Mouse (Mus musculus) liver, embryonic 11.5 days (tissue): ENCODE results near the gene Gle1. TPM values are rescaled to one million over a fixed set of nuclear protein-coding genes. Genes with fewer than 3 reads are reported as not detected.
"Not testable (repeated sequence)": the region's sequence is repeated elsewhere in the genome, so short reads cannot be mapped to it uniquely, and the experiment has no call there.

Source experiments
- ATAC-seq: fragments of 200-750 bp; cut with Nextera tagmentation; replicated peaks from 2 replicates; pipeline ENCODE4 v1.8.0; 2017; ENCODE audit warnings: moderate number of reproducible peaks, mild to moderate bottlenecking, moderate TSS enrichment, moderate library complexity; ENCODE audit not compliant: low FRiP score
- DNase-seq: peaks from one replicate; pipeline ENCODE4 v3.0.0-alpha.2; 2017; ENCODE audit warnings: low spot score
- H3K27ac ChIP-seq: fragments of 300-500 bp; sonication (generic); 2 replicates; pipeline ENCODE4 v1.5.1; 2014; ENCODE audit warnings: mild to moderate bottlenecking, low read depth, low read length, control low read depth
- H3K27me3 ChIP-seq: fragments of 300-500 bp; sonication (generic); replicated peaks from 2 replicates; pipeline ENCODE4 v1.6.1; 2014; ENCODE audit warnings: low read length, mixed read lengths; ENCODE audit not compliant: control insufficient read depth, insufficient read depth
- H3K36me3 ChIP-seq: fragments of 300-500 bp; sonication (generic); 2 replicates; pipeline ENCODE4 v1.6.1; 2014; ENCODE audit warnings: mild to moderate bottlenecking, low read length, moderate library complexity, mixed read lengths; ENCODE audit not compliant: control insufficient read depth, insufficient read depth
- H3K4me1 ChIP-seq: fragments of 300-500 bp; sonication (generic); replicated peaks from 2 replicates; pipeline ENCODE4 v1.6.1; 2014; ENCODE audit warnings: low read length, mixed read lengths; ENCODE audit not compliant: control insufficient read depth, insufficient read depth
- H3K4me2 ChIP-seq: fragments of 300-500 bp; sonication (generic); 2 replicates; pipeline ENCODE4 v1.6.1; 2014; ENCODE audit warnings: mild to moderate bottlenecking, control low read depth, moderate library complexity
- H3K4me3 ChIP-seq: fragments of 300-500 bp; sonication (generic); 2 replicates; pipeline ENCODE4 v1.5.1; 2014; ENCODE audit warnings: low read depth, low read length, control low read depth
- H3K9ac ChIP-seq: fragments of 300-500 bp; sonication (generic); 2 replicates; pipeline ENCODE4 v1.6.1; 2014; ENCODE audit warnings: low read depth, low read length, control low read depth
- H3K9me3 ChIP-seq: fragments of 300-500 bp; sonication (generic); 2 replicates; pipeline ENCODE4 v1.6.1; 2016; ENCODE audit warnings: low read length, inconsistent platforms, mixed read lengths; ENCODE audit not compliant: control insufficient read depth
- WGBS: fragments of 180-500 bp; shearing (Covaris S2); extraction: QIAGEN DNeasy Blood & Tissue Kit; methylation state at CpG from one replicate; pipeline ENCODE4 v1.1.7; 2014; 5-methylcytosine and 5-hydroxymethylcytosine counted together
- polyA plus RNA-seq: library from polyadenylated mRNA; unstranded; fragments of >200 nt; fragmentation: Nextera tagmentation; extraction: Ambion mirVana; gene quantifications from 2 replicates; pipeline ENCODE4 v1.2.1, GENCODE M21; 2014

The Gle1 gene
- polyA plus RNA-seq, 1 experiment from 2014 or later, result 58.0 TPM

GRCm38 (mm10) chr2:29898081-29898480 is 37.1 kb upstream of the Gle1 start:
- Histone ChIP-seq H3K4me3 (no peak overlapping the region), H3K27me3 (no peaks in the 10 kb centered on the region), H3K4me2 (no peak overlapping the region), H3K9me3 (no peaks in the 10 kb centered on the region), H3K27ac (no peak overlapping the region), H3K9ac (no peak overlapping the region), H3K36me3 (peaks cover 84% of the 10 kb centered on the region), H3K4me1 (no peaks in the 10 kb centered on the region)
- 86% methylated on average over 1 of the region's 1 CpGs for WGBS
- no peak for ATAC-seq
- DNase-seq, result no peak

- peaks cover 80% of the 10 kb centered on the region for H3K36me3 ChIP-seq
- DNase-seq, result no peak
- WGBS, result 87% methylated on average over 10 of the region's 10 CpGs
- H3K27me3 ChIP-seq, result no peaks in the 10 kb centered on the region
- no peak overlapping the region for H3K9ac ChIP-seq
- no peak for ATAC-seq
- H3K4me1 ChIP-seq, result no peaks in the 10 kb centered on the region
- no peak overlapping the region for H3K4me2 ChIP-seq
- H3K4me3 ChIP-seq, result no peak overlapping the region
- no peak overlapping the region for H3K27ac ChIP-seq
- no peaks in the 10 kb centered on the region for H3K9me3 ChIP-seq
Measured at GRCm38 (mm10) chr2:29902194-29902593, 33.0 kb upstream of the Gle1 start.

- WGBS, result 80% methylated on average over 2 of the region's 2 CpGs
- H3K9ac ChIP-seq, ATAC-seq, H3K4me2 ChIP-seq, DNase-seq, H3K4me1 ChIP-seq, H3K4me3 ChIP-seq, H3K27ac ChIP-seq, H3K27me3 ChIP-seq, H3K9me3 ChIP-seq: not testable (repeated sequence)
- peaks cover 55% of the 10 kb centered on the region for H3K36me3 ChIP-seq
Measured at GRCm38 (mm10) chr2:29908171-29908570, 27.1 kb upstream of the Gle1 start.

- Histone ChIP-seq H3K4me3 (no peak overlapping the region), H3K27me3 (no peaks in the 10 kb centered on the region), H3K27ac (no peak overlapping the region), H3K9me3 (no peaks in the 10 kb centered on the region), H3K9ac (no peak overlapping the region), H3K4me2 (no peak overlapping the region), H3K4me1 (no peaks in the 10 kb centered on the region), H3K36me3 (peaks cover 50% of the 10 kb centered on the region)
- DNase-seq, result no peak
- WGBS, result 84% methylated on average over 2 of the region's 2 CpGs
- no peak for ATAC-seq
Measured at GRCm38 (mm10) chr2:29910042-29910441, 25.2 kb upstream of the Gle1 start.

GRCm38 (mm10) chr2:29917621-29918020 is 17.6 kb upstream of the Gle1 start:
- no peaks in the 10 kb centered on the region for H3K27me3 ChIP-seq
- H3K9ac ChIP-seq, result no peak overlapping the region
- H3K4me3 ChIP-seq, result no peak overlapping the region
- no peak for DNase-seq
- 84% methylated on average over 11 of the region's 11 CpGs for WGBS
- peaks cover 61% of the 10 kb centered on the region for H3K36me3 ChIP-seq
- H3K27ac ChIP-seq, result no peak overlapping the region
- no peaks in the 10 kb centered on the region for H3K9me3 ChIP-seq
- H3K4me2 ChIP-seq, result no peak overlapping the region
- H3K4me1 ChIP-seq, result no peaks in the 10 kb centered on the region
- ATAC-seq, result peak; percentile 70

- no peaks in the 10 kb centered on the region for H3K27me3 ChIP-seq
- no peak for DNase-seq
- no peak overlapping the region for H3K27ac ChIP-seq
- WGBS, result 78% methylated on average over 11 of the region's 11 CpGs
- H3K9me3 ChIP-seq, result no peaks in the 10 kb centered on the region
- H3K4me2 ChIP-seq, result no peak overlapping the region
- no peak overlapping the region for H3K4me3 ChIP-seq
- H3K9ac ChIP-seq, result no peak overlapping the region
- H3K36me3 ChIP-seq, result peaks cover 61% of the 10 kb centered on the region
- H3K4me1 ChIP-seq, result no peaks in the 10 kb centered on the region
- no peak for ATAC-seq
Measured at GRCm38 (mm10) chr2:29922011-29922410, 13.2 kb upstream of the Gle1 start.

- no peak for DNase-seq
- WGBS, result 89% methylated on average over 5 of the region's 5 CpGs
Measured at GRCm38 (mm10) chr2:29926542-29926941, 8.7 kb upstream of the Gle1 start.

GRCm38 (mm10) chr2:29930506-29930905 is 4.7 kb upstream of the Gle1 start:
- no peaks in the 10 kb centered on the region for H3K27me3 ChIP-seq
- H3K27ac ChIP-seq, result no peak overlapping the region
- WGBS, result 87% methylated on average over 10 of the region's 10 CpGs
- ATAC-seq (no peak), DNase-seq (no peak)
- H3K4me1 ChIP-seq, result no peaks in the 10 kb centered on the region
- H3K4me3 ChIP-seq, result no peak overlapping the region
- H3K4me2 ChIP-seq, result no peak overlapping the region
- H3K9ac ChIP-seq, result no peak overlapping the region
- H3K36me3 ChIP-seq, result peaks cover 26% of the 10 kb centered on the region
- H3K9me3 ChIP-seq, result no peaks in the 10 kb centered on the region

More at GRCm38 (mm10) chr2:29926542-29926941, 8.7 kb upstream of the Gle1 start:
- Histone ChIP-seq H3K36me3 (peaks cover 46% of the 10 kb centered on the region), H3K4me1 (no peaks in the 10 kb centered on the region), H3K27ac (no peak overlapping the region), H3K4me2 (no peak overlapping the region), H3K4me3 (no peak overlapping the region), H3K9me3 (no peaks in the 10 kb centered on the region), H3K9ac (no peak overlapping the region), H3K27me3 (no peaks in the 10 kb centered on the region)
- no peak for ATAC-seq

GRCm38 (mm10) chr2:29931194-29931593 is 4.0 kb upstream of the Gle1 start:
- Histone ChIP-seq H3K4me3 (no peak overlapping the region), H3K9ac (no peak overlapping the region), H3K4me1 (peaks cover 4% of the 10 kb centered on the region), H3K36me3 (peaks cover 19% of the 10 kb centered on the region), H3K27me3 (no peaks in the 10 kb centered on the region), H3K9me3 (no peaks in the 10 kb centered on the region), H3K27ac (no peak overlapping the region), H3K4me2 (no peak overlapping the region)
- ATAC-seq (no peak), DNase-seq (no peak)
- WGBS, result 90% methylated on average over 6 of the region's 6 CpGs
